Comparison of ENCODE assay signal across 10 mouse cellular contexts in genomic region chr19:45176269-45176668, GRCm38 (mm10). TPM values are rescaled to one million over a fixed set of nuclear protein-coding genes. Genes with fewer than 3 reads are reported as not detected.
A peak's percentile ranks its signal among the peaks of the same experiment; 100 is the strongest.
DNase-seq lines count a peak whose midpoint lies in the region; ATAC-seq and TF ChIP-seq lines count a peak whose summit lies in the region.
"Had no signal": no experiment of that assay in that cellular context is flagged by ENCODE, and none has a peak within 500 bp of the region (broad histone marks: within the 10 kb centered on the region; RNA-seq: fewer than 3 reads in every experiment).

No protein-coding gene starts in this region.

- H3K9me3 ChIP-seq in kidney, embryonic 16.5 days (ENCODE audit: low read length), result peaks cover 6% of the 10 kb centered on the region; the same call in 1 of the 2 replicates
- H3K9me3 ChIP-seq in liver, embryonic 16.5 days (replicated peaks; ENCODE audit: control insufficient read depth, low read length), result no peaks in the 10 kb centered on the region
- H3K9me3 ChIP-seq in stomach, postnatal 0 days (ENCODE audit: control insufficient read depth, low read length), result no peaks in the 10 kb centered on the region

- no peak for ATAC-seq in kidney, embryonic 16.5 days (ENCODE audit: low FRiP score, low TSS enrichment)
- ATAC-seq in liver, embryonic 16.5 days (ENCODE audit: low read depth), result peak; percentile 24; the same call in 1 of the 2 replicates
- ATAC-seq in stomach, postnatal 0 days (ENCODE audit: low FRiP score, low TSS enrichment), result peak; percentile 66

- no peak for TF ChIP-seq CTCF in stomach, postnatal 0 days (IDR thresholded peaks at IDR 0.05; ENCODE audit: low read depth)

- peaks cover 5% of the 10 kb centered on the region for H3K4me1 ChIP-seq in kidney, embryonic 16.5 days (ENCODE audit: insufficient read depth, low read length)
- H3K4me1 ChIP-seq in brown adipose tissue, adult 24 weeks (ENCODE audit: control insufficient read depth, insufficient read depth, insufficient read length, low read length), result no peaks in the 10 kb centered on the region
- peaks cover 2% of the 10 kb centered on the region for H3K4me1 ChIP-seq in liver, embryonic 16.5 days (ENCODE audit: control insufficient read depth, low read depth, low read length)
- no peaks in the 10 kb centered on the region for H3K4me1 ChIP-seq in stomach, postnatal 0 days (replicated peaks; ENCODE audit: control insufficient read depth, insufficient read depth)

- no peak overlapping the region for H3K9ac ChIP-seq in kidney, embryonic 16.5 days (replicated peaks; ENCODE audit: low read length)
- H3K9ac ChIP-seq in liver, embryonic 16.5 days (ENCODE audit: low read depth, low read length), result no peak overlapping the region
- H3K9ac ChIP-seq in stomach, postnatal 0 days (ENCODE audit: low read length), result no peak overlapping the region

- DNase-seq in kidney, adult 9 months, result peak; percentile 42
- DNase-seq in stomach, postnatal 0 days (ENCODE audit: low spot score), result no peak
- no peak for DNase-seq in kidney, adult 8-10 months
- DNase-seq in frontal cortex, adult 2 months (ENCODE audit: extremely low spot score in 1 of 2, low spot score in 1 of 2), result no peak
- DNase-seq in kidney, postnatal 10 days, result no peak
- DNase-seq: thymus, adult 18-20 months had no signal

- WGBS in kidney, embryonic 16.5 days, result 64% methylated on average over 8 of the region's 8 CpGs
- WGBS in liver, embryonic 16.5 days (ENCODE audit: insufficient replicate concordance), result 25% methylated on average over 8 of the region's 8 CpGs
- 55% methylated on average over 8 of the region's 8 CpGs for WGBS in stomach, postnatal 0 days

- H3K4me2 ChIP-seq in kidney, embryonic 16.5 days (replicated peaks; ENCODE audit: low read depth, low read length), result no peak overlapping the region
- H3K4me2 ChIP-seq in liver, embryonic 16.5 days (ENCODE audit: low read depth, low read length), result peak overlapping the region; percentile 26; the same call in 1 of the 2 replicates
- no peak overlapping the region for H3K4me2 ChIP-seq in stomach, postnatal 0 days (replicated peaks; ENCODE audit: low read depth)

- no peak for TF ChIP-seq EP300 in stomach, postnatal 0 days (optimal IDR thresholded peaks at IDR 0.05)

- no peak overlapping the region for H3K27ac ChIP-seq in kidney, embryonic 16.5 days (ENCODE audit: low read length)
- H3K27ac ChIP-seq in brown adipose tissue, adult 24 weeks (replicated peaks; ENCODE audit: low read depth, low read length), result 0 out of 2 replicates have a peak overlapping the region, but pooled peaks have one; percentile 15
- no peak overlapping the region for H3K27ac ChIP-seq in liver, embryonic 16.5 days (ENCODE audit: low read length)
- no peak overlapping the region for H3K27ac ChIP-seq in stomach, postnatal 0 days (replicated peaks)

- H3K27me3 ChIP-seq in kidney, embryonic 16.5 days (ENCODE audit: insufficient read depth, low read length), result peaks cover 16% of the 10 kb centered on the region; the same call in 1 of the 2 replicates
- peaks cover 2% of the 10 kb centered on the region; the same call in 1 of the 2 replicates for H3K27me3 ChIP-seq in liver, embryonic 16.5 days (ENCODE audit: control insufficient read depth, insufficient read depth, low read depth, low read length)
- H3K27me3 ChIP-seq in stomach, postnatal 0 days (ENCODE audit: control insufficient read depth, insufficient read depth, low read length), result no peaks in the 10 kb centered on the region

- no peak overlapping the region for H3K4me3 ChIP-seq in kidney, embryonic 16.5 days (ENCODE audit: low read length)
- 0 out of 2 replicates have a peak overlapping the region, but pooled peaks have one; percentile 6 for H3K4me3 ChIP-seq in brown adipose tissue, adult 24 weeks (ENCODE audit: insufficient read depth, low read depth, low read length)
- no peak overlapping the region for H3K4me3 ChIP-seq in liver, embryonic 16.5 days (ENCODE audit: low read depth, low read length)
- H3K4me3 ChIP-seq in stomach, postnatal 0 days (ENCODE audit: low read depth, low read length), result no peak overlapping the region

- no peaks in the 10 kb centered on the region for H3K36me3 ChIP-seq in kidney, embryonic 16.5 days (ENCODE audit: insufficient read depth, low read length)
- H3K36me3 ChIP-seq in liver, embryonic 16.5 days (ENCODE audit: control insufficient read depth, insufficient read depth), result no peaks in the 10 kb centered on the region
- H3K36me3 ChIP-seq in stomach, postnatal 0 days (ENCODE audit: control insufficient read depth, insufficient read depth, low read length), result no peaks in the 10 kb centered on the region

RNA-seq across cellular contexts. Expression of gene Tlx1, which starts 25.8 kb away (rescaled TPM):
- polyA plus RNA-seq in kidney, embryonic 16.5 days (2015; fragmentation: Nextera tagmentation; extraction: Ambion mirVana), result not detected in 2 replicates
- not detected in 2 replicates for polyA plus RNA-seq in brown adipose tissue, adult 24 weeks (2012; ENCODE audit: insufficient read depth, insufficient read length, missing spikeins)
- polyA plus RNA-seq in liver, embryonic 16.5 days (2015; fragmentation: Nextera tagmentation; extraction: Ambion mirVana), result 0.07 TPM in 1 of 2 replicates, not detected in the other
- polyA plus RNA-seq in stomach, postnatal 0 days (2015; fragmentation: Nextera tagmentation; extraction: Ambion mirVana), result not detected in 2 replicates
- not detected in 2 replicates for polyA plus RNA-seq in frontal cortex, adult 2 months (2012; rRNA removed)
- polyA plus RNA-seq: erythroblast, embryonic 14.5 days had no signal

RNA-seq across cellular contexts. Expression of gene Lbx1, which starts 59.3 kb away (rescaled TPM):
- not detected in 2 replicates for polyA plus RNA-seq in kidney, embryonic 16.5 days (2015; fragmentation: Nextera tagmentation; extraction: Ambion mirVana)
- 0.75 TPM in 1 of 2 replicates, not detected in the other for polyA plus RNA-seq in brown adipose tissue, adult 24 weeks (2012; ENCODE audit: insufficient read depth, insufficient read length, missing spikeins)
- not detected in 2 replicates for polyA plus RNA-seq in liver, embryonic 16.5 days (2015; fragmentation: Nextera tagmentation; extraction: Ambion mirVana)
- polyA plus RNA-seq in stomach, postnatal 0 days (2015; fragmentation: Nextera tagmentation; extraction: Ambion mirVana), result 0.04 TPM in 1 of 2 replicates, not detected in the other
- polyA plus RNA-seq in frontal cortex, adult 2 months (2012; rRNA removed), result not detected in 2 replicates
- polyA plus RNA-seq: erythroblast, embryonic 14.5 days had no signal
